Mouse (Mus musculus) CH12.LX (cell line): ENCODE measurements around the gene Nrsn1. TPM values are rescaled to one million over a fixed set of nuclear protein-coding genes. Genes with fewer than 3 reads are reported as not detected.

Source experiments
- DNase-seq: peaks from one replicate; pipeline ENCODE4 v3.0.0-alpha.2; 2013; ENCODE audit errors: extremely low read depth
- H3K27ac ChIP-seq: 2 replicates; pipeline ENCODE4 v1.5.1; 2012; ENCODE audit warnings: low read depth, mild to moderate bottlenecking, control low read depth, moderate library complexity; ENCODE audit not compliant: insufficient read depth
- H3K27me3 ChIP-seq: replicated peaks from 2 replicates; pipeline ENCODE3; 2012; ENCODE audit warnings: inconsistent platforms
- H3K36me3 ChIP-seq, 2 experiments: replicated peaks in 1 of 2; 2 replicates each; pipeline versions ENCODE3 to v1.6.1; 2012; ENCODE audit warnings: inconsistent platforms in 1 of 2, low read length in 1 of 2, mild to moderate bottlenecking in 1 of 2, mixed read lengths in 1 of 2, moderate library complexity in 1 of 2; ENCODE audit not compliant: control insufficient read depth in 1 of 2, insufficient read depth in 1 of 2
- H3K4me1 ChIP-seq, 2 experiments: 2 replicates each; pipeline ENCODE4 v1.6.1; 2012; ENCODE audit warnings: inconsistent platforms in 1 of 2, moderate library complexity in 1 of 2; ENCODE audit not compliant: insufficient read depth in 2 of 2, control insufficient read depth in 1 of 2
- H3K4me2 ChIP-seq: 2 replicates; pipeline ENCODE4 v1.6.1; 2012; ENCODE audit warnings: low read depth, mild to moderate bottlenecking, control low read depth; ENCODE audit not compliant: poor library complexity, insufficient read depth, severe bottlenecking
- H3K4me3 ChIP-seq, 3 experiments: fragments of 150-350 bp in 1 of 3; sonication (generic) in 1 of 3; replicated peaks in 1 of 3; 2 replicates each; pipeline versions ENCODE3 to v1.5.1; 2011 to 2012; ENCODE audit warnings: low read depth in 2 of 3, low read length in 2 of 3, mild to moderate bottlenecking in 2 of 3, moderate library complexity in 2 of 3, control low read depth in 1 of 3, improper control_type of control experiment in 1 of 3, inconsistent platforms in 1 of 3, mixed read lengths in 1 of 3; ENCODE audit not compliant: poor library complexity in 1 of 3
- H3K79me2 ChIP-seq: replicated peaks from 2 replicates; pipeline ENCODE4 v1.6.1; 2012; ENCODE audit warnings: mild to moderate bottlenecking, moderate library complexity; ENCODE audit not compliant: control insufficient read depth, poor library complexity, insufficient read depth, severe bottlenecking; ENCODE audit errors: extremely low read depth
- H3K9ac ChIP-seq: 2 replicates; pipeline ENCODE4 v1.6.1; 2012; ENCODE audit warnings: low read depth, mild to moderate bottlenecking, control low read depth, moderate library complexity; ENCODE audit not compliant: insufficient read depth
- H3K9me3 ChIP-seq: replicated peaks from 2 replicates; pipeline ENCODE3; 2012; ENCODE audit warnings: low read length, inconsistent platforms, mixed read lengths
- CHD2 ChIP-seq: IDR thresholded peaks from 2 replicates; pipeline ENCODE4 v1.6.1; 2011; ENCODE audit warnings: low read length, improper control_type of control experiment
- CTCF ChIP-seq, 2 experiments: IDR thresholded peaks in 1 of 2; conservative IDR thresholded peaks in 1 of 2; 2 replicates each; pipeline ENCODE4 v1.5.1; 2011 to 2012; ENCODE audit warnings: low read depth in 2 of 2, low read length in 2 of 2, improper control_type of control experiment in 1 of 2, inconsistent platforms in 1 of 2, mild to moderate bottlenecking in 1 of 2, moderate library complexity in 1 of 2
- EP300 ChIP-seq: IDR thresholded peaks from 2 replicates; pipeline ENCODE4 v1.6.1; 2011; ENCODE audit warnings: low read length, improper control_type of control experiment
- ETS1 ChIP-seq: conservative IDR thresholded peaks from 2 replicates; pipeline ENCODE4 v1.6.1; 2012; ENCODE audit warnings: low read depth, mild to moderate bottlenecking, inconsistent platforms, low read length, improper control_type of control experiment, moderate library complexity
- GABPA ChIP-seq: IDR thresholded peaks from 2 replicates; pipeline ENCODE4 v1.6.1; 2012; ENCODE audit warnings: low read depth, low read length, improper control_type of control experiment, inconsistent platforms; ENCODE audit not compliant: insufficient replicate concordance
- IRF4 ChIP-seq: IDR thresholded peaks from 2 replicates; pipeline ENCODE4 v1.6.1; 2014; ENCODE audit warnings: low read depth, mild to moderate bottlenecking, inconsistent platforms, low read length, improper control_type of control experiment
- JUN ChIP-seq: IDR thresholded peaks from 2 replicates; pipeline ENCODE4 v1.6.1; 2011; ENCODE audit warnings: low read depth, mild to moderate bottlenecking, low read length, improper control_type of control experiment, moderate library complexity; ENCODE audit not compliant: insufficient read depth
- JUND ChIP-seq: conservative IDR thresholded peaks from 2 replicates; pipeline ENCODE4 v1.6.1; 2011; ENCODE audit warnings: low read depth, low read length, improper control_type of control experiment
- KAT2A ChIP-seq: IDR thresholded peaks from 2 replicates; pipeline ENCODE4 v1.6.1; 2012; ENCODE audit warnings: low read length, improper control_type of control experiment, inconsistent platforms; ENCODE audit not compliant: insufficient replicate concordance
- MAFK ChIP-seq: IDR thresholded peaks from 2 replicates; pipeline ENCODE4 v1.6.1; 2011; ENCODE audit warnings: low read length, improper control_type of control experiment; ENCODE audit not compliant: insufficient replicate concordance
- MAX ChIP-seq: IDR thresholded peaks from 2 replicates; pipeline ENCODE4 v1.6.1; 2011; ENCODE audit warnings: low read length, improper control_type of control experiment
- MAZ ChIP-seq: IDR thresholded peaks from 2 replicates; pipeline ENCODE4 v1.6.1; 2012; ENCODE audit warnings: low read depth, mild to moderate bottlenecking, inconsistent platforms, low read length, improper control_type of control experiment, moderate library complexity
- MXI1 ChIP-seq: IDR thresholded peaks from 2 replicates; pipeline ENCODE4 v1.6.1; 2011; ENCODE audit warnings: mild to moderate bottlenecking, low read depth, low read length, improper control_type of control experiment
- NELFE ChIP-seq: IDR thresholded peaks from 2 replicates; pipeline ENCODE4 v1.6.1; 2011; ENCODE audit warnings: low read depth, low read length, improper control_type of control experiment
- POLR2A ChIP-seq: IDR thresholded peaks from 2 replicates; pipeline ENCODE4 v1.6.1; 2011; ENCODE audit warnings: low read depth, mild to moderate bottlenecking, improper control_type of control experiment, low read length
- POLR2AphosphoS2 ChIP-seq: IDR thresholded peaks from 2 replicates; pipeline ENCODE4 v1.6.1; 2011; ENCODE audit warnings: low read depth, low read length, improper control_type of control experiment
- RCOR1 ChIP-seq: conservative IDR thresholded peaks from 2 replicates; pipeline ENCODE4 v1.6.1; 2012; ENCODE audit warnings: low read depth, mild to moderate bottlenecking, inconsistent platforms, low read length, improper control_type of control experiment
- TCF12 ChIP-seq: IDR thresholded peaks from 2 replicates; pipeline ENCODE4 v1.6.1; 2014; ENCODE audit warnings: low read depth, mild to moderate bottlenecking, inconsistent platforms, low read length, improper control_type of control experiment
- ZKSCAN1 ChIP-seq: IDR thresholded peaks from 2 replicates; pipeline ENCODE4 v1.6.1; 2012; ENCODE audit warnings: low read depth, inconsistent platforms, low read length, improper control_type of control experiment, borderline replicate concordance
- ZMIZ1 ChIP-seq: IDR thresholded peaks from 2 replicates; pipeline ENCODE4 v1.6.1; 2012; ENCODE audit warnings: low read depth, mild to moderate bottlenecking, inconsistent platforms, low read length, improper control_type of control experiment
- ZNF384 ChIP-seq: IDR thresholded peaks from 2 replicates; pipeline ENCODE4 v1.6.1; 2012; ENCODE audit warnings: low read depth, low read length, improper control_type of control experiment, inconsistent platforms
- dilution Hi-C: fragments of 300-500 bp; cut with MboI; formaldehyde crosslinking; loops from 2 replicates; pipeline ENCODE4 v1.14.3; 2020; ENCODE audit warnings: low sequenced_read_pairs; ENCODE audit not compliant: extremely low pct_unique_long_range_greater_than_20kb, extremely low pct_ligation_motif_present
- in situ Hi-C: fragments of 300-500 bp; cut with MboI; formaldehyde crosslinking; loops from 3 replicates; pipeline ENCODE4 v1.14.3; 2019; ENCODE audit warnings: low sequenced_read_pairs, low pct_ligation_motif_present, low pct_unique_long_range_greater_than_20kb, mixed read lengths
- polyA plus RNA-seq: library from polyadenylated mRNA; unstranded; fragments of >175 nt; gene quantifications from 2 replicates; pipeline ENCODE4 v1.2.1, GENCODE M21; 2012; ENCODE audit warnings: low read depth; ENCODE audit not compliant: insufficient read length
- total RNA-seq, 2 experiments: library from RNA; depleted of rRNA; stranded (reverse); fragments of 300-350 nt in 1 of 2; fragments of >200 nt in 1 of 2; gene quantifications; 2 replicates each; pipeline ENCODE4 v1.2.3; 2012 to 2014

The Nrsn1 gene
- total and polyA plus RNA-seq, 3 experiments = not detected

GRCm38 (mm10) chr13:25274934-25275565 is 4.7 kb upstream of the Nrsn1 start:
- Histone ChIP-seq H3K9me3 (no peaks in the 10 kb centered on the region), H3K36me3 (no peaks in the 10 kb centered on the region), H3K4me3 (no peak overlapping the region), H3K27ac (no peak overlapping the region), H3K4me1 (no peaks in the 10 kb centered on the region), H3K79me2 (no peaks in the 10 kb centered on the region), H3K4me2 (no peak overlapping the region), H3K27me3 (no peaks in the 10 kb centered on the region), H3K9ac (no peak overlapping the region)
- TF ChIP-seq KAT2A = no peak
- TF ChIP-seq MAX = no peak
- dilution Hi-C loops = no loop called here
- no peak for DNase-seq
- in situ Hi-C loops = no loop called here

GRCm38 (mm10) chr13:25272189-25272588 is 1.9 kb upstream of the Nrsn1 start:
- no peak overlapping the region for H3K27ac ChIP-seq
- no peaks in the 10 kb centered on the region for H3K4me1 ChIP-seq
- in situ Hi-C loops = no loop called here
- no peak overlapping the region for H3K9ac ChIP-seq
- no peaks in the 10 kb centered on the region for H3K9me3 ChIP-seq
- H3K4me2 ChIP-seq = no peak overlapping the region
- no peak for DNase-seq
- H3K27me3 ChIP-seq = no peaks in the 10 kb centered on the region
- dilution Hi-C loops = no loop called here
- no peak overlapping the region for H3K4me3 ChIP-seq
- H3K79me2 ChIP-seq = no peaks in the 10 kb centered on the region
- TF ChIP-seq RCOR1 = no peak
- no peak for TF ChIP-seq MAZ
- TF ChIP-seq TCF12 = no peak
- no peak for TF ChIP-seq ETS1
- no peak for TF ChIP-seq CHD2
- no peak for TF ChIP-seq CTCF (conservative IDR thresholded peaks at IDR 0.05 in 1 of 2, IDR thresholded peaks at IDR 0.05 in 1 of 2; ENCODE audit: low read depth in 2 of 2, low read length in 2 of 2)
- no peak for TF ChIP-seq ZKSCAN1
- no peak for TF ChIP-seq GABPA
- no peak for TF ChIP-seq JUN
- H3K36me3 ChIP-seq = no peaks in the 10 kb centered on the region

- TF ChIP-seq TCF12 (no peak), EP300 (no peak), MXI1 (no peak), MAFK (no peak), NELFE (no peak), POLR2AphosphoS2 (no peak), ZMIZ1 (no peak), MAX (no peak), RCOR1 (no peak), ZNF384 (no peak), POLR2A (no peak), JUND (no peak), KAT2A (no peak), IRF4 (no peak)
- Histone ChIP-seq H3K4me2 (no peak overlapping the region), H3K4me1 (no peaks in the 10 kb centered on the region), H3K4me3 (no peak overlapping the region), H3K27me3 (no peaks in the 10 kb centered on the region), H3K27ac (no peak overlapping the region), H3K9me3 (no peaks in the 10 kb centered on the region), H3K9ac (no peak overlapping the region), H3K36me3 (no peaks in the 10 kb centered on the region), H3K79me2 (no peaks in the 10 kb centered on the region)
- dilution Hi-C loops = no loop called here
- no peak for DNase-seq
- in situ Hi-C loops = no loop called here
Measured at GRCm38 (mm10) chr13:25269569-25270268, 583 bp downstream of the Nrsn1 start.
